Mouse (Mus musculus) midbrain, embryonic 11.5 days (tissue): ENCODE measurements around the gene Efcab11. TPM values are rescaled to one million over a fixed set of nuclear protein-coding genes. Genes with fewer than 3 reads are reported as not detected.

Experiments used
- ATAC-seq: fragments of 200-750 bp; cut with Nextera tagmentation; 2 replicates; pipeline ENCODE4 v1.8.0; 2017; ENCODE audit warnings: moderate TSS enrichment, moderate library complexity; ENCODE audit not compliant: low FRiP score
- DNase-seq: peaks from one replicate; pipeline ENCODE4 v3.0.0; 2015; ENCODE audit warnings: low spot score; ENCODE audit errors: missing footprints
- H3K27ac ChIP-seq: fragments of 300-500 bp; sonication (generic); 2 replicates; pipeline ENCODE4 v1.5.1; 2014; ENCODE audit warnings: low read depth, low read length
- H3K27me3 ChIP-seq: fragments of 300-500 bp; sonication (generic); 2 replicates; pipeline ENCODE4 v1.6.1; 2014; ENCODE audit warnings: mild to moderate bottlenecking, low read length, moderate library complexity, mixed read lengths; ENCODE audit not compliant: control insufficient read depth, insufficient read depth
- H3K36me3 ChIP-seq: fragments of 300-500 bp; sonication (generic); 2 replicates; pipeline ENCODE4 v1.6.1; 2014; ENCODE audit warnings: mild to moderate bottlenecking, low read length, moderate library complexity, mixed read lengths; ENCODE audit not compliant: control insufficient read depth, insufficient read depth
- H3K4me1 ChIP-seq: fragments of 300-500 bp; sonication (generic); 2 replicates; pipeline ENCODE4 v1.6.1; 2014; ENCODE audit warnings: low read length; ENCODE audit not compliant: control insufficient read depth, insufficient read depth
- H3K4me2 ChIP-seq: fragments of 300-500 bp; sonication (generic); 2 replicates; pipeline ENCODE4 v1.6.1; 2014; ENCODE audit warnings: mild to moderate bottlenecking, moderate library complexity
- H3K4me3 ChIP-seq: fragments of 300-500 bp; sonication (generic); 2 replicates; pipeline ENCODE4 v1.5.1; 2014; ENCODE audit warnings: low read depth, low read length
- H3K9ac ChIP-seq: fragments of 300-500 bp; sonication (generic); 2 replicates; pipeline ENCODE4 v1.6.1; 2014; ENCODE audit warnings: low read length
- H3K9me3 ChIP-seq: fragments of 300-500 bp; sonication (generic); 2 replicates; pipeline ENCODE4 v1.6.1; 2016; ENCODE audit warnings: low read length; ENCODE audit not compliant: control insufficient read depth
- WGBS: fragments of 180-500 bp; shearing (Covaris S2); extraction: QIAGEN DNeasy Blood & Tissue Kit; methylation state at CpG from one replicate; pipeline ENCODE4 v1.1.7; 2014; 5-methylcytosine and 5-hydroxymethylcytosine counted together
- polyA plus RNA-seq: library from polyadenylated mRNA; unstranded; fragments of >200 nt; fragmentation: Nextera tagmentation; extraction: Ambion mirVana; gene quantifications from 2 replicates; pipeline ENCODE4 v1.2.1, GENCODE M21; 2014

The Efcab11 gene
- polyA plus RNA-seq, 1 experiment from 2014 or later, result 23.8 TPM

- ATAC-seq, result no peak
- 55% methylated on average over 8 of the region's 8 CpGs for WGBS
- Histone ChIP-seq H3K27me3 (no peaks in the 10 kb centered on the region), H3K4me3 (no peak overlapping the region), H3K9me3 (no peaks in the 10 kb centered on the region), H3K9ac (no peak overlapping the region), H3K27ac (no peak overlapping the region), H3K4me2 (no peak overlapping the region), H3K36me3 (no peaks in the 10 kb centered on the region), H3K4me1 (no peaks in the 10 kb centered on the region)
- no peak for DNase-seq
Observed at GRCm38 (mm10) chr12:99776497-99777139, 107.6 kb downstream of the Efcab11 start.

DNA sequence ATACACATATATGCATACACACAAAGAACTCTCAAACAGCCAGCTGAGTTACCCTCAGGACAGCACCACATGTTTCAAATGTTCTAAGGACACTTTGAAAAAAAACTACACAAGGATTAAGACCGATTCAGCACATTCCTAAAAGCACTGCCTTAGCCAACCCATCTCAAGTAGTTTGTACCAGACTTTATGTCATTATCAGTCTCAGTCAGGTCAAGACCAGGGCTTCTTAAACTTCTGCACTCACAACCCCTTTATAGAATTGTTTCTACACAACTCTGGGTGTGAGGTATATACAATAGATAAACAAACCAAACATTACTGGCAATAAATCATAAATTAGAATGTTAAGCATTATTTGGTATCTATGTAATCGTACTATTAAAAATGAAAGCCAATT, 109.4 kb downstream of the Efcab11 start:
- Histone ChIP-seq H3K9me3 (no peaks in the 10 kb centered on the region), H3K4me3 (no peak overlapping the region), H3K4me2 (no peak overlapping the region), H3K4me1 (no peaks in the 10 kb centered on the region), H3K36me3 (no peaks in the 10 kb centered on the region), H3K9ac (no peak overlapping the region), H3K27me3 (no peaks in the 10 kb centered on the region), H3K27ac (no peak overlapping the region)
- ATAC-seq, result no peak
- WGBS, result 85% methylated on average over 2 of the region's 2 CpGs
- no peak for DNase-seq

- 69% methylated on average over 5 of the region's 5 CpGs for WGBS
- no peak overlapping the region for H3K4me3 ChIP-seq
- no peak for ATAC-seq
Observed at GRCm38 (mm10) chr12:99773636-99774193, 110.5 kb downstream of the Efcab11 start.

GRCm38 (mm10) chr12:99771018-99771417, 113.2 kb downstream of the Efcab11 start:
- Histone ChIP-seq H3K27me3 (no peaks in the 10 kb centered on the region), H3K4me3 (no peak overlapping the region), H3K4me2 (no peak overlapping the region), H3K4me1 (no peaks in the 10 kb centered on the region), H3K9ac (no peak overlapping the region), H3K27ac (no peak overlapping the region), H3K36me3 (no peaks in the 10 kb centered on the region), H3K9me3 (no peaks in the 10 kb centered on the region)
- ATAC-seq (no peak), DNase-seq (no peak)
- WGBS, result 85% methylated on average over 7 of the region's 7 CpGs

More at GRCm38 (mm10) chr12:99773636-99774193, 110.5 kb downstream of the Efcab11 start:
- Histone ChIP-seq H3K4me2 (no peak overlapping the region), H3K27ac (no peak overlapping the region), H3K9ac (no peak overlapping the region), H3K27me3 (no peaks in the 10 kb centered on the region), H3K9me3 (no peaks in the 10 kb centered on the region), H3K36me3 (no peaks in the 10 kb centered on the region), H3K4me1 (no peaks in the 10 kb centered on the region)
- no peak for DNase-seq

- Histone ChIP-seq H3K4me1 (no peaks in the 10 kb centered on the region), H3K4me3 (no peak overlapping the region), H3K36me3 (no peaks in the 10 kb centered on the region), H3K27ac (no peak overlapping the region), H3K9ac (no peak overlapping the region), H3K4me2 (no peak overlapping the region), H3K9me3 (no peaks in the 10 kb centered on the region), H3K27me3 (no peaks in the 10 kb centered on the region)
- ATAC-seq (no peak), DNase-seq (no peak)
- 92% methylated on average over 3 of the region's 3 CpGs for WGBS
Observed at GRCm38 (mm10) chr12:99769626-99770025, 114.6 kb downstream of the Efcab11 start.

GRCm38 (mm10) chr12:99767691-99768090, 116.5 kb downstream of the Efcab11 start:
- WGBS, result 90% methylated on average over 11 of the region's 11 CpGs

DNA sequence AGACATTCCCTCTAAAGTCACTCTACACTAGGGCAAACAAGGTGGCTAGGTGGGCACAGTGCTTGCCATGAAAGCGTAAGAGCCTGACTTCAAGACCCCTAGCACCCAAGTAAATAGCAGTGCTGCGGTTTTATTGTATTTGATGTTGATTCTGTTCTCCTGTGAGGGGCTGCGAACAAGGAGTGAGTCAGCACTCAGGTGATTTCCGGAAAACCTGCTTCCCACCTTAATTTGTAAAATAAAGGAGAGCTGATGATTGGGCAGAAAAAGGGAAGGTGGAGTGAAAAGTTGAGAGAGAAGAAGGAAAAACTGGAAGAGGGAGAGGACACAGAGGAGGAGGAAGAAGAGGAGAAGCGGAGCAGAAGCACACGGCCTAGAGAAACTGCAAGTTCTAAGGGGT, 118.3 kb downstream of the Efcab11 start:
- Histone ChIP-seq H3K9me3 (no peaks in the 10 kb centered on the region), H3K4me3 (no peak overlapping the region), H3K9ac (no peak overlapping the region), H3K4me2 (no peak overlapping the region), H3K36me3 (no peaks in the 10 kb centered on the region), H3K4me1 (no peaks in the 10 kb centered on the region), H3K27me3 (no peaks in the 10 kb centered on the region), H3K27ac (no peak overlapping the region)
- DNase-seq (no peak), ATAC-seq (no peak)
- WGBS, result 92% methylated on average over 6 of the region's 6 CpGs

More at GRCm38 (mm10) chr12:99767691-99768090, 116.5 kb downstream of the Efcab11 start:
- H3K4me1 ChIP-seq, result no peaks in the 10 kb centered on the region
- H3K27me3 ChIP-seq, result no peaks in the 10 kb centered on the region
- DNase-seq (no peak), ATAC-seq (no peak)
- no peak overlapping the region for H3K4me2 ChIP-seq
- no peaks in the 10 kb centered on the region for H3K9me3 ChIP-seq
- H3K9ac ChIP-seq, result no peak overlapping the region
- no peak overlapping the region for H3K27ac ChIP-seq
- H3K4me3 ChIP-seq, result no peak overlapping the region
- no peaks in the 10 kb centered on the region for H3K36me3 ChIP-seq

DNA sequence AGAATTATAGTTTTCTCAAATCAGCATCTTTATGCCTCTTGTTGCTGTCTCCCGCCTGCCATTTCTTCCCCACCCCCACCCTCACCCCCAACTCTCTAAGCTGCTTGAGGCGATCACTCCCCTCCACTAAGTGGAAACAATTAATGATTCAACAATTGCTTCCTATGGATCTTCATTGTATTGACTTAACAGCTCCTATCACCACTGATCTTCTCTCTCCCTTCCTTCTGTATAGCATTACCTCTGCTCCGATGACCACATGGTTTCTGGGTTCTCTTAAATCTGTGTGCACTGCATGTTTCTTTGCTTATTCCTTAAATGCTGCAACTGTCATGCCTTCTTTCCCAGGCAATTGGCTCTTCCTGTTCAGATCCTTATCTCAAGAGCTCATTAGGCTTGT, 120.2 kb downstream of the Efcab11 start:
- Histone ChIP-seq H3K9me3 (no peaks in the 10 kb centered on the region), H3K27me3 (no peaks in the 10 kb centered on the region), H3K9ac (no peak overlapping the region), H3K27ac (no peak overlapping the region), H3K4me2 (no peak overlapping the region), H3K4me1 (no peaks in the 10 kb centered on the region), H3K36me3 (no peaks in the 10 kb centered on the region), H3K4me3 (no peak overlapping the region)
- WGBS, result 74% methylated on average over 3 of the region's 3 CpGs
- DNase-seq (no peak), ATAC-seq (no peak)

DNA sequence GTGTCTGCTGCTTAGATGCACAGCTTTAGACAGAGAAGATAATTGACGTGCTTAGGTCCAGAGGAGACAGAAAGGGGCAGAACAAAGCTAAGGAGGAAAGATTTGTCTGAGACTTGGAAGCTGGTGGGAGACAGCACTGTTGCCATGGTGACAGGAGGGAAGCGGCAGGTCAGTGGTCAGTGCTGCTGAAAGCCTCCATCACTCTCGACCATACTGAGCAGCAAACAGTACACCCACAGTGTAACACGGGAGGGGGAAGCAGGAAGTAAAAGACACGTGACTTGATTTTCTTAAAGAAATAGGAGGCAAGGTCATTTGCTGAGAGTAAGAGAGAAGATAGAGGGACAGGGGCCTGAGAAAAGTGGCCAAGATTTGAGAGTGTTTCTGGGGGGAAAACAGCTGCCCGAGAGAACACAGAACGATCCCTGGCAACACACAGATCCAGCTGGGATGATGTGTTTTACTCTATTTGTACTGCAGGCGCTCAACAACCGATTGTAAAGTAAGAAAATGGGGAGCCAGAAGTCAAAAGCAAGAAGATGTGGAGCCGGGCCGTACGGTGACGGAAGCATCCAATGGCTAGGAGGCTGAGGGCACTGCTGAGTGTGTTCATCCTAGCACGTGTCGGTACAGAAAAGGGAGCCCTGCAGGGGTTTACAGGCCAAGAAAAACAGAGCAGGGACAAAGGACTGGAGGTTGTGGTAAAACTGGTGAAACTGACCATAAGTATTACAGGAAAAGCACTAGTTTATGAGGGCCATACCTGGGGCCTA, 126.3 kb downstream of the Efcab11 start:
- Histone ChIP-seq H3K27me3 (peaks cover 4% of the 10 kb centered on the region; the same call in 1 of the 2 replicates), H3K9ac (peak overlapping the region; percentile 49), H3K4me3 (peak overlapping the region; percentile 15; the same call in 1 of the 2 replicates), H3K36me3 (no peaks in the 10 kb centered on the region), H3K4me2 (peak overlapping the region; percentile 44), H3K9me3 (no peaks in the 10 kb centered on the region), H3K4me1 (peaks cover 23% of the 10 kb centered on the region), H3K27ac (peak overlapping the region; percentile 76)
- ATAC-seq (peak; percentile 96), DNase-seq (peak; percentile 94)
- 37% methylated on average over 15 of the region's 15 CpGs for WGBS
